Mouse (Mus musculus) gastrocnemius, postnatal 10 days (tissue): Measurements from ENCODE around the gene Sp9. TPM values are rescaled to one million over a fixed set of nuclear protein-coding genes. Genes with fewer than 3 reads are reported as not detected.

Experiments
- DNase-seq: peaks from one replicate; pipeline ENCODE4 v3.0.0; 2021; ENCODE audit warnings: mixed read lengths
- total RNA-seq, 2 experiments: library from RNA; stranded (reverse); gene quantifications; 2 replicates each; pipeline ENCODE4 v1.2.3; 2021

Gene Sp9
- total RNA-seq, 2 experiments from 2014 or later = 0.05 TPM; not detected in 1

DNA sequence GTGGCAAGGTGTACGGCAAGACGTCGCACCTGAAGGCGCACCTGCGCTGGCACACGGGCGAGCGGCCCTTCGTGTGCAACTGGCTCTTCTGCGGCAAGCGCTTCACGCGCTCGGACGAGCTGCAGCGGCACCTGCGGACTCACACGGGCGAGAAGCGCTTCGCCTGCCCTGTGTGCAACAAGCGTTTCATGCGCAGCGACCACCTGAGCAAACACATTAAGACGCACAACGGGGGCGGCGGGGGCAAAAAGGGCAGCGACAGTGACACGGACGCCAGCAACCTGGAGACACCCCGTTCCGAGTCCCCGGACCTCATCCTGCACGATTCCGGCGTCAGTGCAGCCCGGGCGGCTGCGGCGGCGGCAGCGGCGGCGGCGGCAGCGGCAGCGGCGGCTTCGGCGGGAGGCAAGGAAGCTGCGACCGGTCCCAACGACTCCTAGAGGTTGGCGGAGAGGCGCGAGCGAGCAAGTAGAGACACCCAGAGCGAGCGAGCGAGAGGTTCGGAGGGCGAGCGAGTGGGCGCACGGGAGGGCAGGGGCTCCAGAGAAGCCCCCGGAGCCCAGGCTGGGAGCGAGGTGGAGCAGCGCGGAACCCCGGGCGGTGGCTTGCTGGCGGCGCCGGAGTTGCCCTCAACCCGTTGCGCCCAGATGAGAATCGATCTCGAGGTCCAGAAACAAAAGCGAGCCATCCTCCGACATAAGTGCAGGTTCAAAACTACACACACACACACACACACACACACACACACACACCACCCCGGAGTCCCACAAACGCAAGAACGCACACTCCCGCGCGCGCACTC, 2.6 kb downstream of the Sp9 start:
- DNase-seq = peak; percentile 43

DNA sequence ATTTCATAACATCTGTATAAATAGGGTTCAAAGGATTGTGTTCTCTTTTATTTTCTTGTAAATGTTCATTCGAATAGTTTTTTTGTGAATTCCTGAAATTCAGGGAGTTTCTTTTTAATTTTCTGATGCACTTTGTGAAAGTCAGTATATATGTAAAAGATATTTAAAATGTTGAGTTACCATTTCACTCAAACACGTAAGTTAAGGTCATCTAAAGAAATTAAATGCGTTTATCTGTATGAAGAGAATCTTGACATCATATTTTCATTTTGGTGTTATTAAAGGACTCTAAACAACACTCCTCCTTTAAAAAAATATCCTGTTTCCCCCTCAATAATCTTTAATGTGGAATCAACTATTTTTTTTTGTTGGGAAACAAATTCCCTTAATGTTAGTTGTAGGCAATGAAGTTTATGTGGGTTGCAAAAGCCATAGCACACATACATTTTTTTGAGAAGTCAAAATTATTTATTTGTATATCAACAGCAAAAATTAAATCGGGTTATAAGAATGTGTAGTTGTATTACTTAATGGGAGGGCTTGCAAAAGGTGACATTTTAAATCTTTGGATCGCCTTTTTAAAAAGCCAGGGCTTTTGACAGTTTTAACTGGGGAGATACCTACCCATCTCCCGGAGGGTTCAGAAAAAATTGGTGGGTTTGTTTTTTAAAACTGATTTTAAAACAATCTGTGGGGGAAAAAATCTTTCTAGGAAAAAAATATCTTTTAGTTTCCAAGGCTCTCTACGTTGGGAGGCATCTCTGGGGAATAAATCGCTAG, 3.7 kb downstream of the Sp9 start:
- DNase-seq = no peak

DNA sequence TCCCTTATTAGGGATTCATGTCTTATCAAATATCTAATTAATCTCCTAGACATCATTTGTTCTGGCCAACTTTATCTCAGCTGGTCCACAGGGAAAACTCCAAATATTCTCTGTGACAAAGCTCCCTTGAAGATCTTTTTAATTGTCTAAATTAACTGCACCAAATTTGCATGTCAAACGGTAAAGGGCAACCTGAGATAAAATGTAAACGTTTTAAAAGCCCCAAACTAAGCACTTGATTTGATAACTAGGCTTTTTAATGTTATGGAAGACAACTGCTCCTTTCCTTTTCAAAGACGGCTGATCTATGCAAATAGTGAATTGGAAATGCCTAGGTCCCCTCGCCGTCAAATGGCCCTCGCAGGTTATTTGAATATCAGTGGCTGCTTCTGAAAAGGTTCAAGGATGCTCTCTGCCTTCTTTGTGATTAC, 4.4 kb downstream of the Sp9 start:
- no peak for DNase-seq

DNA sequence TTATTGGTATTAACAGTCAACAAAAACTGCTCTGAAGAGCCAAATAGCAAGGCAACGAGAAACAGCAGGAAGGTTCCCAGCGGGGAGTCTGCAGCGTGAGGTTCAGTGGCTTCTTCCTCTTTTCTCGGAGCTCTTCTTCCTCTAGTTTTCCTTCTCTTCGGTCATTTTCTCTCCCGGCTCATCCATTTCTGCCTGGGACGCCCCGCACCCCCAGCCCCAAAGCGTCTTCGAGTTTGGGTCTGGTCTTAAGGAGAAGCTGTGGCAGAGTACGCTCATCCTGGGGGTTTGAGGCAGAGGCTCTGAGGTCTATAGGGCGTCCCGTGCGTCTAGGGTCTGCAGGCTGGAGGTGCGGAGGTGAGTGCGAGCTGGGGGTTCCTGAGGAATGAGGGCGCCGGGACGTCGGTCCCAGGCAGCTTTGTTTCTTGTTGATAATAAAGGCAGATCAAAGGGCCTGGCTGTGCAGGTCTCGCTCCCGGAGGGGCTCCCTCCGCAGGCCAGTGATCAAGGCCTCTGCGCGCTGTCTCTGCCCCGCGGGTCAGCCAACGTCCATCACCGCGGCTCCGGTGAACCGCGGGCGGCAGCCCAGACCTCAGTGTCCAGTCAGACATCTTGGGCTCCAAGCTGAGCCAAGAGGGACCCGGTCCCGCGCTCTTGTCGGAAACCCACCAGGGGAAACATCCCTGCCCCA, 5.4 kb downstream of the Sp9 start:
- peak; percentile 32 for DNase-seq

DNA sequence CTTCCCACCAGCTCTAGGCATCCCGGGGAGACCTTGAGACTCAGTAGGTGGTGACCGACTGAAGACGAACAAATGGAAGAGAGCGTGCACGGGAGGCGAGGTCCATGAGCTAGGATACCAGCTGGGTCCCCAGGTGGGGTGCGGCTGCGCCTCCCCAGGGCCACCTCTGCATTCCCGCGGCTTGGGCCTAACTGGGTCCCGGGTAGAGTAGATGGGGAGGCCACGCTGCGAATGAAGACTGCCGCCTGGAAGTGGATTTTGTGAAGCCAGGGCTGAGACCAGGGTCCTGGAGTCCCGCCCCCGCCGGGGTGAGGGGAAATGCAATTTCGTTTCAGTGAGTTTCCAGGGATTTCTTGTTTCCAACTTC, 6.0 kb downstream of the Sp9 start:
- peak; percentile 31 for DNase-seq

DNA sequence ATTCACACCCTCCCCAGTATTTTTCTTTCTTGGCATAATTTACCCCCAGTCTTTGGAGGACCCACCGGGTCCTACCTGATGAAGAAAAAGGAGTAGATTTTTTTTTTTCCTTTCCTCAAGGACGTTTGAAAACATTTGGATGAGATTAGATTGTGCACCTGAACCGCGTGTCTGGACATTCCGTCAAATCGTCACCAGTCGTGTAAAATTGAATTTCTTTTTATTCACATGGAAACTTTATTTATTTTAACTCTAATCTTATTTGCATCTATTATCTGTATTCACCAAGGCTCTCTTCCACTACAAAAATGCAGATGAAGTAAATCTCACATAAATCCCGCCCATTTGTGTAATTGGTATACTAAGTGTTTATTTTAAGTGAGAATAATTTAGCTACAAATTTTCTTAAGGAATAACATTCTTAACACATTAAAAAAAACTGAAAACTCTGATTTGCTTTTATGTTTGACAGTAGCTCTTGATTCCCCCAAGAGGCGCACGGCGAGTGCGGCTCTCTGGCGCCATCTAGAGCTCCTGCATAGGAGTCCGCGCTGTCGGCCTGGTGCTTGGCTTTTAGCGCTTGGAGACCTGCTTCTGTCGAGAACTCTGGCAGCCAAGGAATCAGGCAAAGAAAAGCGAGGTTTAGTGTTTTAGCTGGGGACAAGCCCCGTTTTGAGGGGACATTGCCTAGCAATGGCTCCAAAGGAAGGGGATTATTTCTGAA, 6.6 kb downstream of the Sp9 start:
- peak; percentile 91 for DNase-seq

DNA sequence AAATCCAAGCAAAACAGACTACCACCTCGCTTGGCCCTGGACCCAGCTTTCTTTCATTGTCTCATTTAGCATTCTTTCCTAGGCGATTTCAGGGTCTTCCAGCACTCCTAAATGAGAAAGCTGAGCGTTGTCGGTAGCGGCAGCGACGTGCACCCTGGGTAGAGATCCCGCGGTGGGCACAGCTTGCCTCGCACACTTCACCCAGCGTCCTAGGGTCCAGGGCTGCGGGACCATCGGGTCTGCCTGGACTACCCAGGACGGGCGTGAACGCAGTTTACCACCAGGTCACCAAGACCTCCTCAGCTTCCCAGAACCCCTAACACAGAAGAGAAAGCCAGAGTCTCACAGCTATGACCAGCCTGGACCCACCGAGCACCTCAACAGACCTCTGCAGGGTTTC, 7.1 kb downstream of the Sp9 start:
- DNase-seq = no peak

DNA sequence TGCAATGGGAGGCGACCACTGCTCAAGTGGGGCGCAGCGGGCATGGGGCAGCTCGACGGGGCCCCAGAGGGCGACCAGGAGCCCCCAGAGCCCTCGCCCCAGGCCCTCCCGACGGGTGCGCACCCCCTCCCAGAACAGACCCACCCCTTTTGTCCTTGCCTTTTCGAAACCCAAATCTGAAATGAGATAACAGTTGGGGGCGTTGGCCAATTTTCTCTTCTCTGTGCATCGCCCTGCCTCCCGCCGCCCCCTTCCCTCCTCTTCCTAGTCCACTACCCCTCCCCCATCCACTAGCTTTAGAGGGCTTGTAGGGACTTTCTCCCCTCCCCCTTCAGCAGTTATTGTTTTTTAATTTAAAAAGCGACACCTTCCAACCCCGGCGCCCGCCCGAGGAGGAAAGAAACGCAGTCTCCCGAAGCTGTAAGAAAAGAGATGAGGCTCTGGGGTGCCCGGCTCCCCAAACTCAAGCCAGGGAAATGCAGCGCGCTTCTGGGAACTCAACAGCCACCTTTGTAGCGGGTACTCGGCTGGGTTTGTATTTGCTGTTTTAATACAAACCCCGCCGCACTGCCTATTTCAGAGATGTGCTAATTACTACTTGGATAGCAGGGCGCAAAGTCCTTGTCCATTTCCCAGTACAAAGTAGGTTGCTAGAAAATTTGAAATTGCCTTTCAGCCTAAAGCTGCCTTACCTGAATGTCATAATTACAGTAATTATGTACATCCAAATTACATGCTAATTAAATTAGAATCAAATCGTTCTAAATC, 7.7 kb downstream of the Sp9 start:
- DNase-seq = no peak

DNA sequence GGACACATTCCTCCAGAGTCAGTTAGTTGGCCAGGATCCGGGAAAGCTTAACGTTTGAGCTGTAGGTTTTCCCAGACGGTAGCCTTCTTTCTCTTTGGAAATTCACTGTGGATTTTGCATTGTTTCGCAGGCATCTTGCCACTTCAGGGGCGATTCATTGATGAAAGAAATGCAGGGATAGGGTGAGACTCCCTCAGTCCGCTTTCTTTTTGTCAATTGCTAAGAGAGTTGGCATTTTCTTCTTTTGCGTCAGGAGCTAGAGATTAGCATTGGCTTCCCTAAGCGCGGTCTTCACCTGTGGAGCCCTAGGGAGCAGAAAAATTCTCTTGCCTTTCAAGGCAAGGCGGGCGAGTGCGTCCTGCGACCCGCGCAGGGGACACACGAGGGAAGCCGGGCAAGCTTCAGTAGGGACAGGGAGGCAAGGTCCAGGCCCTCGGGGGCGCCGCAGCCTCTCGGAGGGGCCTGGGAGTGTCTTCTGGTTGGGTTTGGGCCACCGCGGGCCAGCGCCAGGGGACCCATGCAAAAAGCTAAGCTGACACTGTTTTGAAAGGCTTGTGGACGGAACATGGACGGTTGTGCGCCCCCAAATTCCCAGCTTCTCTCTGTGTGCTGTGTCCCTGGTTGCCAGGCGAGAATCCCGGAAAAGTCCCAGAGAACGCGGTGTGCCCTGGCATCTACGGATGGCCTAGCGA, 8.8 kb downstream of the Sp9 start:
- DNase-seq = no peak

DNA sequence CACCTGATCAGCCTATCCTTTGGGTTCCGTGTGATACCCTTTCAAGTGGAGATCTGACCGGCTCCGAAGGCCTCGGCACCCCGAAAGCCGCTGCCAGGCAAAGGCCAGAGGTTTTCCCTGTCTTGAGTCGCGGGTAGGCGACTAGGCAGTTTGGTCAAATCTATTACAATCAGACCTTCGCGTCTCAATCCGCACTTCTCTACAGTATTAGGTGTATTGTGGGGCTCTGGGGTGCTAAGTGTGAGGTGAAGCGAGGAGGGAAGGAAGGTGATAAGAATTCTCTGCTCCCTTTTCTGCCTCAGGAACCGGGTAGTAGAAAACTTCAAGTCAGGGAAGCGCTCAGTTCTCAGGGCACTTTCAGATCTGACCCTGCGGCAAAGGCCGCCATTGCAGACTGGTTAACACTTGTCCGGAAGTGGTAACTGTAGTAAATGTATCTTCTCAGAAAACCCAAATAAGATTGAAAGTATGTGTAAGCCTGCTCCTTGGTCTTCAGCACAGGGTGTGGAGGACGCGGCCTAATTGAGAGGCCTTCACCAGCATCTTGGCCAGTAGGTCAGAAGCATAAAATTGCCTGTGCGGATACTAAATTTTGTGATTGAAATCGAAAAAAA, 9.4 kb downstream of the Sp9 start:
- no peak for DNase-seq

DNA sequence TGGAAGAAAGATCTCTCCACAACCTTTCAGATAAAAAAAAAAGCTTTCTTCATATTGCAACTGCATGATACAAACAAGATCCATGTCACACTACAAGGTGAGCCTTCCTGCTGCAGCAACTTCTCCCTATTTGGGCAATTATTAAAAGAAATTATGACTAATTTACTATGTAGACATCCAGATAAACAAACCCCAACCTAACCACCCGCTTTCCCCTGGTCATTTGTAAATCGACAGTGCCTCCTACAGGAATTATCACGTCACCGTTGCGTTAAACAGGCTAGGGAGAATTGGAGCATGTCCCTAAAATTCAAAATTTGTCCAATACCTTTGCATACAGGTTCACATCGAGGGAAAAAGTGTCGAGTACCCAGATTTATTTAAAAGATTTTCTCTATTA, 10.0 kb downstream of the Sp9 start:
- no peak for DNase-seq

DNA sequence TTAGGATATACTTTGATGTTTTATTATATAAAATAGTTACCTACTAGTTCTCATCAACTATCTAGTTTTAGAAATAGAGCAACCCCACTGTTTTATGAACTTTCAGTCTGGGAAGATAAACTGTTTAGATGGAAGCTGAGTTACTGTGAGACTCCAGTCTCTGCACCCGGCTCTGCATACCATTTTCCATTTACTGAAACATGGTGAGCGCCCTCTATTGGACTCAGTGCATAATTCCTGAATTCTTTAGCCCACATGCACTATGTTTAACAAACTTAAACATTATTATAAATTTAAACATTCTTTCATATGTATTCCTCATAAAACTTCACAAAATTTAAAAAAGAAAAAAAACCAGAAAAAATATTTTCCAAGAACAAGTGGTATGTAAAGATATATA, 13.9 kb downstream of the Sp9 start:
- DNase-seq = no peak

DNA sequence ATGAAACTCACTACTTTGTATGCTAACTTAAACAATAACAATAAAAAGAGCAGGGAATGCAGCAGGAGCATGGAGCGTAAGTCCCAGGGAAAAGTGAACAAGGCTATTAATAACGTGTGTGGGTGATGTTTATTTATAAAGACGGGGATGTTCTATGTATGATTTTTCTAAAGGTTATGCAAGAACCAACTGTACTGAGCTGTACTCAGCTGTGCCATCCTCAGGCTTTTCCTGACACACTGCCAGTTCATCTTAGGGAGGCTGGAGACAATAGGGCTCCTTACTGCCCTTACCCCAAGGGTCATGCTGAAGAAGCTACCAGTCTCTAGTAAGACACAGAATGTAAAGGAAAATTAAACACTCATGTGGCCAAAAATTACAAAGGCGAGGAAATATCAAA, 19.4 kb downstream of the Sp9 start:
- DNase-seq = no peak

DNA sequence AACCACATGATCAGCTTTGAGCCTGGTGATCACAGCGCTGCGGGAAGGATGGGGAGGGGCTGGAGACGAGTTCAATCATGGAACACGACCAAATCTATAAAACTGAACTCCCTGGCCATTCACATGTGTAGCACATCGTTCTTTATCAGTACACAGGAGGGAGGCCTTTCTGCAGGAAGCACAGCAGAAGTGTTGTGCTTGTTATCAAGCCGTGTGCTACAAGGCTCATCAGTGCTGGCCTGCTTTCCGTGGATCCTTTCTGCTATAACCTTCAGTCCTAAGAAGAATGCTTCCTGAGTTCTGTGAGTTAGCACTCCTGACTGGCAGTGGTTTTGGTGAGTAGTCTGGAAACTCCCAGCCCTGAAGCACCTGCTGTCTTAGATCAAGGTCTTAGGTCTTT, 23.3 kb downstream of the Sp9 start:
- no peak for DNase-seq

DNA sequence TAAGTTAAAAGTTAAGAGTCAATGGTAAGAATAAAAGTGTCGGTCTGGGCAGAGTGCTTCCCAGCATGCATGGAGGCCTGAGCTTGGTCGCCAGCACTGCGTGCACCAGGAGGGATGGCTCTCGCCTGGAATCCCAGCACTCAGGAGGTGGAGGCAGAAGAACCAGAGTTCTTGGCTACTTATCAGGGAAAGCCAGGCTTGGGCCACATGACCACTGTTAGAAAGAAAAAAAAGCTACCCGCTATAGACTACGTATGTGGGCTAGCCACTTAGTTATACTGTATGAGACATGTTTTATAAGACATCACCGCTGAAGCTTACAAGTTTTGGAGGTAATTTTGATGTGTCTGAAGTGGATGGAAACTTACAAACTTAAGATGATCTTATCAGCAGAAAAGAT, 26.4 kb downstream of the Sp9 start:
- no peak for DNase-seq

DNA sequence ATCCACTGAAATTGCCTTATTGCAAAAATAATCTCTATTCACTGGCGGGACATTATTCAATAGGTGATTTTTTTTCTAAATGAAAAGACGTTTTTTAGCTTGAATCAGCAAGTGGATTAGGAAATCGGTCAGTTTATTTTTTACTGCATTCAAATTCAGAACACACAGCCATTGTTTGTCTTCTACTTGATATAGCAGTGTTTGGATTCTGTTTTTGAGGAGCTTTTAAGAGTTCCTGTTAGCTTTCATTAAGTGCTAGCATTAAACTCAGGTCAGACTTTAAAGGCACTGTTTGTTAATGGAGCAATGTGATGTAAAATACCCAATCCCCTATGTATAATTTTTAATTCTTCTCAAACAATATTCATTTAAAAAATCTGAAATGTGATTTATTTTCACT, 27.1 kb downstream of the Sp9 start:
- no peak for DNase-seq

DNA sequence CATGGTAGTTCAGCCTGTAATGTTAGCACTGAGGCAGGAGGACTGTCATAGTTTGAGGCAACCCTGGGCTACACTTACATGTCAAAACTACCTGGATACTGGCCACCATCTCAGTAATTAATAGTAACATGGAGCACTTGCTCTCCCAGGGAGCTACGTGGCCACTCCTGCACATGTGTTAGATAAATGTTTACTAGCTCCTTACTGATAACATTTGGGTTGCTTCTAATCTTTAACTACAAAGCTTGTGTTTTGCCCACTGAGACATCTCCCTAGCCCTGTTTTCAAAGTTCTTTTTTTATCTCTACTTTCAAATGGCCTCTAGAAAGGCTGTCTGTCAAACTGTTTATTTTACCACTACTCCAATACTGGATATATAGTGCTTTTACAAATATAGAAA, 30.3 kb downstream of the Sp9 start:
- DNase-seq = no peak

DNA sequence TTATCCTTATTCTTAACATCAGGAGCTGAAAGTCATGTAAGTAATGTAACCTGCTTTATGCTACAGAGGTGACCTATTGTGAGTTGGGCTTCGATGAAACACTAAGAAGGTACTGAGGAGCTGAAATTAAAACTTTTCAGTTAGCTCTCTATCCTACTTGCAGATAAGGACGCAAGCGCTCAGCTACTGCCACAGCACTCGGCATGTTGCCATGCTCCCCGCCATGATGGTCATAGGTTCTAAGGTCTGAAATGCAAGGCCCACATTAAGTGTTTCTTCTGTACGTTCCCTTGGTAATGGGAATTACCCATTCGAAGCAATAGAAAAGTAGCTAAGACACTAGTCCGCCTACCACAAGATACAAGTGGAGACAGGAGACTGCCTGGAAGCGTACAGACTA, 31.0 kb downstream of the Sp9 start:
- no peak for DNase-seq

DNA sequence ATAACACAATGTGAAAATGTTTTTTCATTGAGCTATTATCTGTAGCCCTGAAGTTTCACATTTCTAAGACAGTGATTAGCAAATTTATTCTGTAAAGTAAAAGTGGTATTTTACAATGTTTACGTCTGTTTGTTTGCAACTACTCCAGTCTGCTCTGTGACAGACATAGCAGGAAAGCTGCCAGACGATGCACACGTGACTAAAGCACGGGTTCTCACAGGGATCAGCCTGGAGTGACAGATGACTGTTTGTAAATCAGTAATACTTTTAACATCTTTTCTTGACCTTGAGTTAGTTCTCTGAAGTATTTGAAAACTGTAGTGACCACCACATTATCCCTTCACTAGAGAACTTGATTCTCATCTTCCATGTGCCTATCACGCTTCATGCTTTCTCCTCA, 32.8 kb downstream of the Sp9 start:
- no peak for DNase-seq

DNA sequence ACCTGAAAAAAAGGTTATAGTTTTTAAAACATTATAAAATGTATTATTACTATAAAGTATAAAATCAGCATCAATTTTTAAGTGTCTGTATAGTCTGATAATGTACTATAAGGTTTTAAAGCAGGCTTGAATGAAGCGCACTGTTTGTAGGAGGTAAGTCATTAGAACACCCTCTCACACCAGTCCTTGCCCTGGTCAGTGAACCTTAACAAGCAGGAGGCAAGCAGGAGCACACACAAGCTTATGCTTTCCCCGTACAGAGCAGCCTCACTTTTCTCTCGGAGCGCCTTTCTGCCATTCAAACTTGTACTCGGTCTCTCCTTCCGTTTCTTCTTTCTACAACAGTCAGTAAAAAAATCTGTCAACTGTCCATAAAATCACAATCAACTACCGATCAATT, 34.3 kb downstream of the Sp9 start:
- DNase-seq = no peak
